Mouse (Mus musculus): ENCODE data around the gene Mpp5.

Gene Mpp5

GRCm38 (mm10) chr12:78748557-78749377 is at the start of gene Mpp5:
Gene Mpp5 (plus strand): TSS chr12:78748907.
- DNase-seq (ENCODE audit: low spot score) = peak; percentile 95

- DNase-seq (ENCODE audit: low spot score) = no peak
Observed at GRCm38 (mm10) chr12:78717783-78718182, 30.9 kb upstream of the Mpp5 start.

- peak; percentile 22 for DNase-seq (ENCODE audit: low spot score)
Observed at GRCm38 (mm10) chr12:78727723-78728122, 21.0 kb upstream of the Mpp5 start.

- no peak for DNase-seq (ENCODE audit: low spot score)
Observed at GRCm38 (mm10) chr12:78739633-78740032, 9.1 kb upstream of the Mpp5 start.

GRCm38 (mm10) chr12:78740289-78740688 is 8.4 kb upstream of the Mpp5 start:
- DNase-seq (ENCODE audit: low spot score) = no peak

GRCm38 (mm10) chr12:78746226-78746625 is 2.5 kb upstream of the Mpp5 start:
- no peak for DNase-seq (ENCODE audit: low spot score)

GRCm38 (mm10) chr12:78747406-78747805 is 1.3 kb upstream of the Mpp5 start:
- no peak for DNase-seq (ENCODE audit: low spot score)

GRCm38 (mm10) chr12:78748113-78748512 is 594 bp upstream of the Mpp5 start:
- peak; percentile 50 for DNase-seq (ENCODE audit: low spot score)

- peak; percentile 76 for DNase-seq (ENCODE audit: low spot score)
Observed at GRCm38 (mm10) chr12:78749378-78749801, 683 bp downstream of the Mpp5 start.

GRCm38 (mm10) chr12:78761979-78762378 is 13.3 kb downstream of the Mpp5 start:
- DNase-seq (ENCODE audit: low spot score) = no peak

- DNase-seq (ENCODE audit: low spot score) = peak; percentile 22
Observed at GRCm38 (mm10) chr12:78769031-78769713, 20.5 kb downstream of the Mpp5 start.

- DNase-seq (ENCODE audit: low spot score) = no peak
Observed at GRCm38 (mm10) chr12:78773211-78773610, 24.5 kb downstream of the Mpp5 start.

GRCm38 (mm10) chr12:78777916-78778315 is 29.2 kb downstream of the Mpp5 start:
- no peak for DNase-seq (ENCODE audit: low spot score)

GRCm38 (mm10) chr12:78778423-78779067 is 29.8 kb downstream of the Mpp5 start:
- DNase-seq (ENCODE audit: low spot score) = peak; percentile 26

- DNase-seq (ENCODE audit: low spot score) = no peak
Observed at GRCm38 (mm10) chr12:78788266-78788873, 39.7 kb downstream of the Mpp5 start.

- no peak for DNase-seq (ENCODE audit: low spot score)
Observed at GRCm38 (mm10) chr12:78790791-78791190, 42.1 kb downstream of the Mpp5 start.

GRCm38 (mm10) chr12:78794236-78794635 is 45.5 kb downstream of the Mpp5 start:
- DNase-seq (ENCODE audit: low spot score) = no peak

- DNase-seq (ENCODE audit: low spot score) = no peak
Observed at GRCm38 (mm10) chr12:78800036-78800435, 51.3 kb downstream of the Mpp5 start.

- DNase-seq (ENCODE audit: low spot score) = no peak
Observed at GRCm38 (mm10) chr12:78801836-78802235, 53.1 kb downstream of the Mpp5 start.

GRCm38 (mm10) chr12:78814437-78814836 is 65.7 kb downstream of the Mpp5 start:
- no peak for DNase-seq (ENCODE audit: low spot score)

GRCm38 (mm10) chr12:78834496-78834895 is 85.8 kb downstream of the Mpp5 start:
- no peak for DNase-seq (ENCODE audit: low spot score)

- no peak for DNase-seq (ENCODE audit: low spot score)
Observed at GRCm38 (mm10) chr12:78839906-78840305, 91.2 kb downstream of the Mpp5 start.
